ENCODE assay signal across 18 mouse cellular contexts in genomic region chr2:16386206-16386605, GRCm38 (mm10).
"Had no signal": no experiment of that assay in that cellular context is flagged by ENCODE, and none has a peak within 500 bp of the region (broad histone marks: within the 10 kb centered on the region; RNA-seq: fewer than 3 reads in every experiment).

No protein-coding gene starts in this region.

- DNase-seq: lung, adult 18-20 months; lung, embryonic 14.5 days; lung, postnatal 10 days; lung, postnatal 4 days; midbrain, embryonic 14.5 days; retina, postnatal 1 day; right cerebral cortex, adult 18-20 months; thymus, adult 18-20 months; thymus, postnatal 14 days; thymus, postnatal 36 days had no signal

- ATAC-seq: midbrain, embryonic 16.5 days had no signal

- H3K4me3 ChIP-seq: midbrain, embryonic 10.5 days; midbrain, embryonic 12.5 days; myocyte; neural tube, embryonic 13.5 days; neural tube, embryonic 15.5 days; stomach, embryonic 15.5 days had no signal

- H3K27ac ChIP-seq: midbrain, embryonic 10.5 days; midbrain, embryonic 12.5 days; neural tube, embryonic 13.5 days; neural tube, embryonic 15.5 days; stomach, embryonic 15.5 days; stomach, postnatal 0 days had no signal
